Mouse (Mus musculus) frontal cortex, adult 2 months (tissue): Measurements from ENCODE around the gene Cspg4. TPM values are rescaled to one million over a fixed set of nuclear protein-coding genes. Genes with fewer than 3 reads are reported as not detected.
"Not testable (repeated sequence)": the region's sequence is repeated elsewhere in the genome, so short reads cannot be mapped to it uniquely, and the experiment has no call there.

Experiments
- DNase-seq, 2 experiments: peaks; one replicate each; pipeline ENCODE4 v3.0.0; 2022; ENCODE audit warnings: low spot score in 1 of 2; ENCODE audit errors: extremely low spot score in 1 of 2
- polyA plus RNA-seq: library from polyadenylated mRNA; depleted of rRNA; stranded (reverse); fragments of >200 nt; gene quantifications from 2 replicates; pipeline ENCODE4 v1.2.3, GENCODE M21; 2012

Cspg4 gene
- polyA plus RNA-seq, 1 experiment: 12.0 TPM

DNA sequence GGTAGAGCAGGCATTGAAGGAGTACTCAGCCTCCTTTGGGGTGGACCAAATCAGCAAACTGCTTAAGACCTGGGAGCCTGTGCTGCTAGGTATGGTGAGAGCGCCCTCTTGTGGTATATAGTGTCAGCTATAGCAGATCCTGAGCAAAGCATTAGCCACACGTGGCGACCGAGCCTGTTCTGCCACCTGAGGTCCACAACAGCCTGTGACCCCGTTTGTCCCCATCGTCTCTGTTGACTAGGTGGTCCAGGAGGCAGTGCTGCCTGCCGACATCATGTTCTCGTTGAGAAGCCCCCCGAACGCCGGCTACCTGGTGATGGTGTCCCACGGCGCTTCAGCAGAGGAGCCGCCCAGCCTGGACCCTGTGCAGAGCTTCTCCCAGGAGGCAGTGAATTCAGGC is 25.0 kb downstream of the Cspg4 start:
- DNase-seq: peak; percentile 70 to 95

DNA sequence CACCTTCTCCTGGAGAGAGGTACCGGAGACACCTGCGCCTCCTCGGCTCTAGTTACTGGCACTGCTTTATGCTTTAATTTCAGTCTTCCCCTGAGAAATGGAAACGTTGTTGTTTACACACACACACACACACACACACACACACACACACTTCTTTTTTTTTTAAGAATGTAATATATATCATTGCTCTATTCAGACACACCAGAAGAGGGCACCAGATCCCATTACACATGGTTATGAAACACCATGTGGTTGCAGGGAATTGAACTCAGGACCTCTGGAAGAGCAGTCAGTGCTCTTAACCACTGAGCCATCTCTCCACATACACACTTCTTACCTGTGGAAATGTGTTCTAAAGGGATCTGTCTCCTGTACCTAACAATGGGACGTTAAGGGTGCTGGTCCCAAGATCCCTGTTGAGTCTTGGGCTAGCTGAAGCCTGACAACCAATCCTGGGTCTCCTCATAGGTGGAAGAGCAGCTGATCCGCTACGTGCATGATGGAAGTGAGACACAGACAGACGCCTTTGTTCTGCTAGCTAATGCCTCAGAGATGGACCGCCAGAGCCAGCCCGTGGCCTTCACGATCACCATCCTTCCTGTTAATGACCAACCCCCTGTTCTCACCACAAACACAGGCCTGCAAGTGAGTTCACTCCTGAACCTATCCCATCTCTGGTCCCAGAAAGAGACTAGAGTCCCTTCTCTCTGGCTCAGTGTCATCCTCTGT is 25.9 kb downstream of the Cspg4 start:
- DNase-seq: no peak

DNA sequence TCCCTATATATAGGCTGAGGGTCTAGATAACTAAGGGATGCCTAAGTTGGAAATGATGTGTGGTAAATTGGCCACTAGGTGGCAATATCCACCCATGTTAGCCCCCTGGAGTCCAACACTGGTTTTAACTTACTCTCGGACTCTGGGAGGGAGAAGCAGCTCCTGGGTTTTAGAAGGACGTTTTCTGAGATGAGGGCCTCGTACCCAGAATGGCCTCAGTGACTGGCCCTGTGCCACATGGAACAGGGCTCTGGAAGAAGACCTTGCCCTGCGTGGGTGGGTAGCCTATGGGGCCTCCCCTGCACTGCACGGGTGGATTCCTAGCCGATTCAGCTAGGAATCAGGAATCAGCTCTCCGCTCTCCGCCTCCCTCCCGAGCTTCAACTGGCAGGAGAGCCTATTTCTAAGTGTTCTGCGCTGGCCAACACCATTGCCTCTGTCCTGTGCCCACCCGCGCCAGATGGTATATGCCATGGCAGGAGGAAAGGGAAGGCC is 26.7 kb downstream of the Cspg4 start:
- peak in 1 of 2 experiments; percentile 87 for DNase-seq

DNA sequence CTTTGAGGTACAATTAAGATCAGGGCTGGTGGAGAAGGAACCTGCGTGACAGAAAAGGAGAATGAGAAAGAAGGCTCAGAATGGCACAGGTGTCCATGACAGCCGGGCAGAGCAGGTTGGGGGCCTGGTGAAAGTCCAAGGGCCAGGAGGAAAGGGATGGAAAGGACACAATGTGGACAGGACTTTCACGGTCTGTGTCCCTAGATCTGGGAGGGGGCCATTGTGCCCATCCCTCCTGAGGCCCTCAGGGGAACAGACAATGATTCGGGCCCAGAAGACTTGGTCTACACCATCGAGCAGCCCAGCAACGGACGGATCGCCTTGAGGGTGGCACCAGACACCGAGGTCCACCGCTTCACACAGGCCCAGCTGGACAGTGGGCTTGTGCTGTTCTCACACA is 27.3 kb downstream of the Cspg4 start:
- DNase-seq: no peak

DNA sequence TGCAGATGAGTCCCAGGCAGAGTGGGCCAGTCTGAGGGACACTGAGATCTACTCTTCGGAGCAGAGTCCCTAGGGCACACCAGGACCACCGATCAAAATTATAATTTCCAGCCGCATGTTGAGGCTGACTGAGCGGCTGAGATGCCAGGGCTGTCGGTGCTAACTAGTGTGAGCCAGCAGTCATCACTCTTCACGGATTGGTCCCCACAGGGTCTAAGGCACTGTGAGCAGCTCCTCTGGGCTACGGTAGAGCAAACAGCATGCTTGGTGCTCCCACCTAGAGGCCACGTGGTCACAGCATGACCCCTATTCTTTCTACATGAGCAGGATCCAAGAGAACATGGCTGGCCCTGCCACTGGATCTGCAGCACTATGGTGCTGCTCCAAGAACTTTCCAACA is 28.5 kb downstream of the Cspg4 start:
- DNase-seq: no peak

DNA sequence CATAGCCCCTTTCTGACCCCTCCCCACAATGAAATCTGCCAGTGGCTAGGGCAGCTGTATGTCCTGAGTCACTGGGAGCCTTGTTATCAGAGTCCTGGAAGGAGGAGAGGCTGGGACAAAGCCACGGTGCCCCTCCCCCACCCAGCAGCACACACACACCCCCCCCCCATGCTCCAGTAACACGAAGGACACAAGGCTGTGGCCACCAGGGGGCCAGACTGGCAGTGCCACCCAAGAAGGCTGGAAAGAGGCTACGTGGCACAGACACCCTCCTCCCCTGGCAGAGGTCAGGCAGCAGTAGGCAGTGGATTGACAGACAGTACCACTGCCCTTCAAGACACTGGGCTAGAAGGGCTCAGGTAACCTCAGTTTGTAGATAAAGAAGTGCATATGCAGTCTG is 29.2 kb downstream of the Cspg4 start:
- no peak for DNase-seq

DNA sequence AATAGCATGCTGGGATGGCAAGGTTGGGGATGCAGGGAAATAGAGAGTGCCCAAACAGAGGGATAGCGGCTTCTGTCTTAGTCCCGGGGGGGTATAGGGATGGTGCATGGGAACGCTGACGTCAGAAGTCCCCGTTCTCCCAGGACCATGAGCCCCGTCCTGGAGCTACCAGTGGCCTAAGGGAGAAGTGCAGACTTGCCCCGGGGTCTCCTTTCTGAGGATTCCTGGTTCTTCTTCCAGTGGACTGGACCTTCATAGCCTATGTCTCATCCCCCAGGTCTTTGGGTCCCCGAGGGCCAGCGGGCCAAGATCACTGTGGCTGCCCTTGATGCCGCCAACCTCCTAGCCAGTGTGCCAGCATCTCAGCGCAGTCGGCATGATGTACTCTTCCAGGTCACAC is 31.9 kb downstream of the Cspg4 start:
- no peak for DNase-seq

DNA sequence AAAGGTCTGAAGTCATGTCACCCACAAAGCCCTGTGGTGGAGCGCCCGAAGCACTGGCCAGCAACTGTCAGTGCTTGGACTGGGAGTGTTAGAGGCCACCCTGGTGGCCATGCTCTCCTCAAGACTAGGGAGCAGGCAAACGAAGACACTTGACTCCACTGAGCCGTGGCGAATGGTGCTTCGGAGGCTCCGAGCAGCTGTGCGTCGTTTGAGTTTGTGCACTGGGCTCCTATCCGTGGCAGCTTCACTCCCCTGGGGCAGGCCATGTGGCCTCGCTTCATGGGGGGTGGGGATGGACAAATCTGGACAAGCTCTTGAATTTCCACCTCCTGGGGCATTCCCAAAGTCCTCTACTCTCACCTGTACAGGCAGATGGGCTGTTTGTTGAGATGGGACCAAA is 34.6 kb downstream of the Cspg4 start:
- DNase-seq: no peak

DNA sequence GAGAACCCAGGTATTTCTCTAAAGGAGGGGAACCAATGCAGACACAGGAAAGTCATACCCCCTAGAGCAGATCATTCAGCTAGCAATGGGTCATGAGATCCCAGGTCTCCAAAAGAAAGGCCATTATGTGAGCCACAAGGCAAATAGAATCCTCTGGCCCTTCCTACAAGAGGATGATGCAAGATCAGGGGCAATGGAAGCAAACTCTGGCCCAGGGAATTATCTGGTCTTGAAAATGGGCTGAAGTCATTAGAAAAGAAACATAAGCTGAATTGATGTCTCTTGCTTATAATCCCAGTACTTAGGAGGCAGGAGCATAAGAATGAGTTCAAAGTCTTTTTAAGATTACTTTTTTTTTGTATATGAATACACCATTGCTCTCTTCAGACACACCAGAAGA is 35.2 kb downstream of the Cspg4 start:
- DNase-seq: no peak

DNA sequence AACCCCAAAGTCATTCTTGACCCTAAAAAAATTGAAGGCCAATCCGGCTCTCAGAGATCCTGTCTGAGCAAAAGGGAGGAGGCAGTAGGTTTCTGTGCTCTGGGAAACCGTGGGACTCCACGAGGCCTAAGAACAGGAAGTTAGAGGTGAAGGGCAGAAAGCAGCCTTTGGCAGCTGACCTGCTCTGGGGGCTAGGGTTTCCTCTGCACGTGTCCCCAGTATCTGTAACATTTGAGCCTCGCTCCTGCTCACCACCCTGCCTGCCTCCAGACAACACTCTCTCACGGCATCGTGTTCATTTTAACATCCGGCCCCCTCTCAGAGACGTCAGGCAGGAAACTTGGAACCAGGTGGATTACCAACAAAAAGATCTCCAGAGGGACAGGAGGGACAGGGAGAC is 35.7 kb downstream of the Cspg4 start:
- no peak for DNase-seq

DNA sequence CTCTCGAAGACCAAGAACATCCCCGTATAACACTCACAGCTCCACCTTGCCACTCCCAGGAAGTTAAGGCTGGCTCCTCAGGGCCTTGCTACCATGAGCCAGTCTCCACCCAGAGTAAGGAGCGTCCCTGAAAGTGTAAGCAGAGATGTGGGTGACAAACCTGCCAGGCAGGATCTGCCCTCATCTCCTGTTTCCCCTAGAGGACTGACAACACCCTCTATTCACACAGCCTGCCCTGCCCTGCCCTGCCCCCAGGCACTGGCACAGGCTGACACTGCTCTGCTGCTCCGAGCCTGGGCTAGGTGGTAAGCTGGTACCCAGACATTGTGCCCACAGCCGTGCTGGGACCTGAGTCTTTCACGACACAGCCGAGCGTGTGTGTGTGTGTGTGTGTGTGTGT is 36.4 kb downstream of the Cspg4 start:
- no peak for DNase-seq

DNA sequence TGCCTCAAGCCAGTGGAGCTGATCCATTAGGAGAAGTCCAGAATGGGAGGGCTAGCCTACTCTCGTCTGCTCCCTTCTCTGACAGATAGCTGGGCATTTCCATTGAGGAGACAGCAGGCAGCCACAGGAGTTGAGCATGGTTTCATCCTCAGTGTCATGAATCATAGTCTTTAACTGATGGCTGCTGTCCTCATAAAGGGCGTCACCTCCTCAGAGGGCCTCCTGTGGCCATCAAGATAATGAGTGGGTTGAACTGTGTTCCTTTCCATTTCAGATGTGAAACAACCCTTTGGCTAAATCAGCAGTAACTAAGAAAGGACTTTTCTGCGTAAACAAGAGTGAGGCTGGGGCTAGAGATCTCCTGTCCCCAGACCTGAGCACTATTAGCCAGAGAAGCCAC is 38.8 kb downstream of the Cspg4 start:
- DNase-seq: no peak

DNA sequence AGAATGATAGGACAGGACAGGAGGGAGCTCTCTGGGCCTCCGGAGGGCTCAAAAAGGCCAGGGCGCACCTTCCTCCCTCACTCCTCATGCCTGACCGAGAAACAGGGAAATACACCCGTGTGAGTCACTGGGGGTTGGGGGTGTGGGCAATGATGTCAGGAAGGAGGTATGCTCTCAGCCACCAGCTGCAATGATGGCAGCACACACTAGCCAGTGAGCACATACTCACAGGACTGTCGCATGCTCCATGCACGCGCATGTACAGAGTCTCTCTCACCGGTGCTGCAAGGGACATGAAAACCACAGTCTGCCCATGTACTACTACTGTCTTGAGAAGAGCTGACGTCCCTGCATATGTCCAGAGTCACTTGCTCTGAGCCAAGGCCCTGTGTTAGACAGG is 42.7 kb downstream of the Cspg4 start:
- DNase-seq: no peak

DNA sequence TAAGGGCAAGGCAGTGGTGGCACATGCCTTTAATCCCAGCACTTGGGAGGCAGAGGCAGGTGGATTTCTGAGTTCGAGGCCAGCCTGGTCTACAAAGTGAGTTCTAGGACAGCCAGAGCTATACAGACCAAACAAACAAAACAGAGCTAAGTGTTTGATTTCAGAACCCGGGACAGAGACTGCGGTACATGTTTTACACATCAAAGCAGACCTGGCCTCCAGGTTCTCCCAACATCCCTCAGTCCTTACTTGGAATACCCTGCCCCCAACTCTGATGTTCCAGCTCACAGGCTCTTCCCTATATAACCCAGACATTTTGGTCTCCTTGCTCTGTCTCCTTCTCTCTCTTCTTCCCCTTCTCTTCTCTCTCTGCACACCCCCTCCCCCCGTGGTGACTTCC is 45.2 kb downstream of the Cspg4 start:
- not testable (repeated sequence) for DNase-seq

DNA sequence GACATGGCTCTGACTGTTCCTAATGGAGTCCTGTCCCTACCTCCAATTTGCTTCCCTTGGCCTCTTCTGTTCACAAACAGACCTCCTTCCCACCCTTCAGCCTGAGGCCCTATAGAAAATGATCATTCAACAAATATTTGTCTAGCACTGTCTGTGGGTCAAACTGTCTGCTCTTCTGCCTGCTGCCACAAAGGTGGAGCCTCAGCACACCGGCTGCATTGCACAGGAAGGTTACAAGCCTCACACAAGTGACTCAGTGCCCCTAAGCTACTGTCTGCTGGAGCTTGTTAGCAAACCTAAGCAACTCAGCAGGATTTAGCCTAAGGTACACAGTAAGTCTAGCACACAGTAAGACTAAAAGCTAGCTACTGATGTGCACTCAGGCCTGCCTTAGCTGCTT is 46.2 kb downstream of the Cspg4 start:
- DNase-seq: no peak

DNA sequence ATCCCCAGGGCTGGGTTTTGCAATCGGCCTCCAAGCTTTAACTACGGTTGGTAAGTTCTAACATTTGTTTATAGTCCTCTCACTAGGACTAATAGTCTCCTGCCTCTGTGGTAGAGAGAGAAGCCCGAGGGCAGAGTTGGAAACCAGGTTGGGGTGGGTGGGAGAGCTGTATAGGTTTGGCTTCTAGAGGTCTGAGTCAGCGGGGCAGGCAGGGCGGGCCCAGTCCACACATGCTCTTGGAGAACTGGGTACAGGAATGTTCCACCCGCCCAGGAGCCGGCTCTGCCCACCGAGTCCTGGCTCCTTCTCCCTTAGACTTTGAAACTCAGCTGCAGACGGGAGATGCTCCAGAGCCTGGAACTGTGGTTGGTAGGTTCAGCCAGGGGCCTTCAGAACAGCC is 49.2 kb downstream of the Cspg4 start:
- DNase-seq: no peak

DNA sequence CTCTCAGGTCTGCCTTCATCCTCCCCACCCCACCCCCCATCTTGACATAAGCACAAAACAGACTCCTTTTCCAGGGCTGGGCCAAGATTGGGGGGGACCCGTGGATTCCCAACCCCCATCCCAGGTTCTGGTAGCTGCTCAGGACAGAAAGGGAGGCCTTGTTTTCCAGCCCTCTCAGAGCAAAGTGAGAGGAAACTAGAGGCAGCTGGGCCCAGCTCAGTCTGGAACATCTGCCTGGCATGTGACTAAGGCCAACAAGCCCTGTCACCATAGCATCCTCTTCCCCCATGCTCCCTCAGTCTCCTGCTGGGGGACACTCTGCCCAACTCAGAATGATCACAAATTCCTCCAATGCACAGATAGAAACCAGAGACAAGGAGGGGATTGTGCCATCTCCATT is 50.3 kb downstream of the Cspg4 start:
- no peak for DNase-seq

DNA sequence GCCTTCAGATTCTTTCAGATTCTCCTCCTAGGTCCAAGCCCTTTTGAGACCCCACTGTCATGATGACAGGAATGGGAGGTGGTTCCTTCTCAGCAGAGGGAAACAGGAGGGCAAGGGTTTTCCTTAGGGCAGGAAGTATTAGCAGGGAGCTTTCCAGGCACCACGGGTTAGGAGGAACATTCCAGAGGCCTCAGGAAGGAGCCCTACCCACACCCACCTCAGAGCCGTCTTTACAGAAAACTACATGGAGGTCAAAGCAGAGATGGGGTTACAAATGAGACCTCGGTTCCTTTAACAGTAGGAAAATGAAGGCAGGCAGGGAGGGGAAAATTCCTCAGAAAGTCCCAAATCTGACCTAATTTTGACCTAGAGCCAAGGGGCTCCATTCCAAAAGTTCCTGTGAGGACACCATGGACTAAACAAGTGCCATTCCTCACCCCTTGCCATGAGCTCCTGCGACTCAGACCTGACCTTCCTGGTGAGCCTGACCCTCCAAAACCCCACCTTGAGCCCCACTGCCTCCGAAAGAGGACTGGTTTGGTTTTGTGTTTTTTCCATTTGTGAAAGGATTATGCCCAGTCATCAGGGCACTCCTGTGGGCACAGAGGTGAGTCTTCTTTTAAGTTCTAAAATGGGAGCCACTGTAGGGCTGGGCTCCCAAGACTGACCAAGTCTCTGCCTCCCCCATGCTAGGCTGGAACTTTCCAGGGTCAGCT is 51.0 kb downstream of the Cspg4 start:
- DNase-seq: no peak

DNA sequence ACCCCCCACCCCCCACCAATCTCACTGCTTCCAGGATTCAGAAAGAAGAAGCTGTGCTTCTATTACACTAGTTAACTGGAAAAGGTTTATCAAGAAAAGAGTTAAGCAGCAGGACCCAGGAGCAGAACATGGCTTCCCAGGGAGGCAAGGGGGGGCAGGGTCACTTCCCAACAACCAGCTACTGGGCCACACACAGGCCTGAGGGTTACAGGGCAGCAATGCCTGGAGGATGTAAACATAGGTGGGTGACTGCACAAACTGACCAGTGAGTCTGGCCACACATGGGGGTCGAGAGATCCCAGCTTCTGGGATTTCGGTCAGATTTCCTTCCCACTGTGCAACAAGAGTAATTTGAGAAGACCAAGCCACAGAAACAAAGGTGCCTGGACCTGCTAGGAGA is 52.3 kb downstream of the Cspg4 start:
- DNase-seq: no peak

DNA sequence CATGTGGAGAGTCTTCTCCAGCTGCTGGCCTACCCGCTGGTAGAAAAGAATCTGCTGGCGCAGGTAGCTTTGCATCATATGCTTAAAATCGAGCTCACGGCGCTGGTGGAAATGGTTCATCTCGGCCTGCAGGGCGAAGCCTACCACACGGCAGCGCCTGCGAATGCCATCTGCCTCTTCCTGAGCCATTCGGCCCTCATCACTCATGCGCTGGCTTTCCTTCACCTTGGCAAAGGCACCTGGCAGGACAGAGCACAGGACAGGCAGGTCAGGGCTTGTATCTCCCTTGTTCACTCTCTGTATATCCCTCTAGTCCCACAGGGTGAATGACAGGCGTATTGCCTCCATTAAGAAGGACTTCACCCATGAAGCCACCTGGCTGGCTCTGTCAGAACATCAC is 53.6 kb downstream of the Cspg4 start:
- no peak for DNase-seq

DNA sequence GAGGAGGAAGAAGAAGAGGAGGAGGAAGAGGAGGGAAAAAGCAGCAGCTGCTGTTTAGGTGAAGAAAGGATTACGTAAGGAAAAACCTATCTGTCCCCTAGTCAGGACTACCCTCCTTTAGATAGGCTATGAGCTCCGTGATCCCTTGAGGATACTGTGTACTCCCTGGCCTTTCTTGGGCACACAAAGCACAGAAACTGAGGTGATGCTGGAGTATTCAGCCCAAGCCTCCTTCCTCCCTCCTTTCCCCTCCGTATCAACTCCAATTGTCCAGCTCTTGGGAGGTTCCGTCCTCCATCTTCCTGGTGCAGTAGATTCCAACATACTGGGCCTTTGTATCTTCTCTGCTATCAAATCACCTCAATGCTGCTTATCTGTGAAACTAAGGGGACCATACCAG is 57.9 kb downstream of the Cspg4 start:
- DNase-seq: no peak
